Comparison of ENCODE assay signal across 10 mouse cellular contexts in genomic region chr5:5211034-5211779, GRCm38 (mm10).
DNase-seq lines count a peak whose midpoint lies in the region; ATAC-seq and TF ChIP-seq lines count a peak whose summit lies in the region.
"Had no signal": no experiment of that assay in that cellular context is flagged by ENCODE, and none has a peak within 500 bp of the region (broad histone marks: within the 10 kb centered on the region; RNA-seq: fewer than 3 reads in every experiment).

No protein-coding gene starts in this region.

- H3K27me3 ChIP-seq in kidney, adult 2 months (replicated peaks; ENCODE audit: control insufficient read depth, insufficient read depth, low read length): no peaks in the 10 kb centered on the region
- no peaks in the 10 kb centered on the region for H3K27me3 ChIP-seq in heart, embryonic 12.5 days (replicated peaks)
- H3K27me3 ChIP-seq in liver, embryonic 13.5 days: no peaks in the 10 kb centered on the region
- H3K27me3 ChIP-seq in stomach, embryonic 14.5 days (ENCODE audit: control insufficient read depth, insufficient read depth, low read length): no peaks in the 10 kb centered on the region

- no peak for ATAC-seq in heart, embryonic 12.5 days (ENCODE audit: insufficient number of reproducible peaks, low FRiP score)
- ATAC-seq in liver, embryonic 13.5 days (ENCODE audit: low read depth): peak; percentile 97
- ATAC-seq in stomach, embryonic 14.5 days (ENCODE audit: insufficient number of reproducible peaks, insufficient read depth, low FRiP score, low read depth): peak; percentile 82

- no peak for TF ChIP-seq CTCF in kidney, adult 2 months (conservative IDR thresholded peaks at IDR 0.05; ENCODE audit: insufficient read depth, insufficient read length, low read depth, low read length)

- no peaks in the 10 kb centered on the region for H3K4me1 ChIP-seq in kidney, adult 2 months (ENCODE audit: control insufficient read depth, insufficient read depth, low read length)
- peaks cover 40% of the 10 kb centered on the region for H3K4me1 ChIP-seq in heart, embryonic 12.5 days (replicated peaks)
- peaks cover 16% of the 10 kb centered on the region for H3K4me1 ChIP-seq in liver, embryonic 13.5 days (replicated peaks)
- no peaks in the 10 kb centered on the region for H3K4me1 ChIP-seq in stomach, embryonic 14.5 days (ENCODE audit: control insufficient read depth, insufficient read depth, low read length)

- peak overlapping the region; percentile 45 for H3K4me2 ChIP-seq in heart, embryonic 12.5 days
- peak overlapping the region; percentile 35 for H3K4me2 ChIP-seq in liver, embryonic 13.5 days
- no peak overlapping the region for H3K4me2 ChIP-seq in stomach, embryonic 14.5 days (replicated peaks; ENCODE audit: low read depth, low read length)

- intact Hi-C loops in left cerebral cortex, postnatal 4 days (cut with DNase I): no loop called here

- H3K9ac ChIP-seq in heart, embryonic 12.5 days: no peak overlapping the region
- H3K9ac ChIP-seq in liver, embryonic 13.5 days: 0 out of 2 replicates have a peak overlapping the region, but pooled peaks have one; percentile 1
- H3K9ac ChIP-seq in stomach, embryonic 14.5 days (replicated peaks; ENCODE audit: low read depth, low read length): no peak overlapping the region

- DNase-seq in kidney, adult 2 months: peak; percentile 1
- DNase-seq in kidney, postnatal 14 days: no peak
- DNase-seq in liver, embryonic 13.5 days: peak; percentile 10
- DNase-seq in left cerebral cortex, postnatal 4 days: no peak
- no peak for DNase-seq in cerebellum, adult 11 months
- DNase-seq in right cerebral cortex, postnatal 4 days: no peak
- DNase-seq: layer of hippocampus, adult 9-11 months had no signal

- H3K36me3 ChIP-seq in kidney, adult 2 months (ENCODE audit: control insufficient read depth, insufficient read depth, low read length): no peaks in the 10 kb centered on the region
- no peaks in the 10 kb centered on the region for H3K36me3 ChIP-seq in heart, embryonic 12.5 days
- H3K36me3 ChIP-seq in liver, embryonic 13.5 days: no peaks in the 10 kb centered on the region
- no peaks in the 10 kb centered on the region for H3K36me3 ChIP-seq in stomach, embryonic 14.5 days (ENCODE audit: control insufficient read depth, insufficient read depth, low read length)

- no peak overlapping the region for H3K27ac ChIP-seq in kidney, adult 2 months (ENCODE audit: insufficient read depth, low read depth, low read length)
- H3K27ac ChIP-seq in heart, embryonic 12.5 days (ENCODE audit: poor library complexity, severe bottlenecking): peak overlapping the region; percentile 83
- no peak overlapping the region for H3K27ac ChIP-seq in liver, embryonic 13.5 days
- H3K27ac ChIP-seq in stomach, embryonic 14.5 days (ENCODE audit: low read length): no peak overlapping the region
- H3K27ac ChIP-seq: macrophage had no signal

- no peak for TF ChIP-seq POLR2A in kidney, adult 2 months (IDR thresholded peaks at IDR 0.05; ENCODE audit: low read depth, low read length)

- no peaks in the 10 kb centered on the region; the same call in 1 of the 2 replicates for H3K9me3 ChIP-seq in heart, embryonic 12.5 days (replicated peaks)
- no peaks in the 10 kb centered on the region for H3K9me3 ChIP-seq in liver, embryonic 13.5 days (replicated peaks)
- no peaks in the 10 kb centered on the region for H3K9me3 ChIP-seq in stomach, embryonic 14.5 days (ENCODE audit: control insufficient read depth, low read depth, low read length)

- no peak overlapping the region for H3K4me3 ChIP-seq in kidney, adult 2 months (ENCODE audit: insufficient read depth, low read depth, low read length)
- no peak overlapping the region for H3K4me3 ChIP-seq in heart, embryonic 12.5 days
- H3K4me3 ChIP-seq in liver, embryonic 13.5 days (replicated peaks): no peak overlapping the region
- no peak overlapping the region for H3K4me3 ChIP-seq in stomach, embryonic 14.5 days (ENCODE audit: low read depth, low read length)

- WGBS in kidney, adult 2 months: 63% methylated on average over 7 of the region's 7 CpGs
- WGBS in heart, embryonic 12.5 days: 20% methylated on average over 7 of the region's 7 CpGs
- 35% methylated on average over 7 of the region's 7 CpGs for WGBS in liver, embryonic 13.5 days (ENCODE audit: insufficient replicate concordance)
- 25% methylated on average over 7 of the region's 7 CpGs for WGBS in stomach, embryonic 14.5 days

Comparison
In these comparisons a context has a peak if more than half of its experiments do, and no peak if none do; other contexts are left out.
1. DNase-seq: peak in kidney, adult 2 months (single experiment) and liver, embryonic 13.5 days (single experiment); none in kidney, postnatal 14 days (single experiment), left cerebral cortex, postnatal 4 days (single experiment), cerebellum, adult 11 months (single experiment) and right cerebral cortex, postnatal 4 days (single experiment).